Mouse (Mus musculus): ENCODE results near the gene Slmap. TPM values are rescaled to one million over a fixed set of nuclear protein-coding genes. Genes with fewer than 3 reads are reported as not detected.

The Slmap gene
- polyA plus RNA-seq, 1 experiment, result 109 TPM

- Histone ChIP-seq H3K4me1 (ENCODE audit: control insufficient read depth, insufficient read depth, low read length) (no peaks in the 10 kb centered on the region), H3K27ac (ENCODE audit: insufficient read depth, low read length) (no peak overlapping the region), H3K4me3 (ENCODE audit: insufficient read depth, low read length) (no peak overlapping the region)
- TF ChIP-seq CTCF (IDR thresholded peaks at IDR 0.05; ENCODE audit: borderline replicate concordance, insufficient read depth, low read length), result no peak
Observed at GRCm38 (mm10) chr14:26379071-26379470, 155.7 kb downstream of the Slmap start.

- H3K4me1 ChIP-seq (ENCODE audit: control insufficient read depth, insufficient read depth, low read length), result no peaks in the 10 kb centered on the region
- TF ChIP-seq POLR2A (IDR thresholded peaks at IDR 0.05; ENCODE audit: low read depth, low read length), result no peak
- TF ChIP-seq CTCF (IDR thresholded peaks at IDR 0.05; ENCODE audit: borderline replicate concordance, insufficient read depth, low read length), result peak; percentile 40; the same call in 1 of the 2 replicates
- no peak overlapping the region for H3K27ac ChIP-seq (ENCODE audit: insufficient read depth, low read length)
- no peak overlapping the region for H3K4me3 ChIP-seq (ENCODE audit: insufficient read depth, low read length)
Observed at GRCm38 (mm10) chr14:26376652-26377051, 158.1 kb downstream of the Slmap start.

Other genes starting within 250 kb of the Slmap start
- gene Dennd6a, start 38.9 kb upstream of the Slmap start, polyA plus RNA-seq (2011; ENCODE audit: insufficient read length, low read depth, missing spikeins), result 19.7 and 24.6 TPM in 2 replicates
- gene Arf4, start 103.1 kb upstream of the Slmap start, polyA plus RNA-seq (2011; ENCODE audit: insufficient read length, low read depth, missing spikeins), result 569 and 573 TPM in 2 replicates
- gene Pde12, start 135.0 kb upstream of the Slmap start, polyA plus RNA-seq (2011; ENCODE audit: insufficient read length, low read depth, missing spikeins), result 7.2 and 7.3 TPM in 2 replicates
- gene Dnah12, start 158.3 kb upstream of the Slmap start, polyA plus RNA-seq (2011; ENCODE audit: insufficient read length, low read depth, missing spikeins), result not detected in 2 replicates

All from embryonic fibroblast, embryonic 13.5 days (primary cell).